Mouse (Mus musculus): ENCODE data around the gene Cryga. TPM values are rescaled to one million over a fixed set of nuclear protein-coding genes. Genes with fewer than 3 reads are reported as not detected.

Cryga gene
- total RNA-seq, 1 experiment from 2014 or later = not detected

Other genes starting within 250 kb of the Cryga start
- 9.0 and 14.4 TPM in 2 replicates for gene Plekhm3, start 146.5 kb downstream of the Cryga start, total RNA-seq (2017)
- not detected in 2 replicates for gene Akr1cl, start 70.6 kb downstream of the Cryga start, total RNA-seq (2017)
- gene Cryge, start 52.2 kb downstream of the Cryga start, total RNA-seq (2017) = not detected in 2 replicates
- not detected in 2 replicates for gene Crygd, start 39.9 kb downstream of the Cryga start, total RNA-seq (2017)
- gene Crygc, start 29.7 kb downstream of the Cryga start, total RNA-seq (2017) = not detected in 2 replicates
- gene Crygb, start 21.1 kb downstream of the Cryga start, total RNA-seq (2017) = not detected in 2 replicates
- gene Gm28845, start 16.2 kb upstream of the Cryga start, total RNA-seq (2017) = not detected in 2 replicates
- gene D630023F18Rik, start 19.8 kb upstream of the Cryga start, total RNA-seq (2017) = 1.4 TPM in 1 of 2 replicates, not detected in the other
- gene Idh1, start 83.1 kb upstream of the Cryga start, total RNA-seq (2017) = 49.5 and 49.6 TPM in 2 replicates
- 29.1 and 30.1 TPM in 2 replicates for gene Pikfyve, start 83.3 kb upstream of the Cryga start, total RNA-seq (2017)
- gene Pth2r, start 178.7 kb upstream of the Cryga start, total RNA-seq (2017) = not detected in 2 replicates